Mouse (Mus musculus): ENCODE measurements around the gene 4921504E06Rik.

4921504E06Rik gene

DNA sequence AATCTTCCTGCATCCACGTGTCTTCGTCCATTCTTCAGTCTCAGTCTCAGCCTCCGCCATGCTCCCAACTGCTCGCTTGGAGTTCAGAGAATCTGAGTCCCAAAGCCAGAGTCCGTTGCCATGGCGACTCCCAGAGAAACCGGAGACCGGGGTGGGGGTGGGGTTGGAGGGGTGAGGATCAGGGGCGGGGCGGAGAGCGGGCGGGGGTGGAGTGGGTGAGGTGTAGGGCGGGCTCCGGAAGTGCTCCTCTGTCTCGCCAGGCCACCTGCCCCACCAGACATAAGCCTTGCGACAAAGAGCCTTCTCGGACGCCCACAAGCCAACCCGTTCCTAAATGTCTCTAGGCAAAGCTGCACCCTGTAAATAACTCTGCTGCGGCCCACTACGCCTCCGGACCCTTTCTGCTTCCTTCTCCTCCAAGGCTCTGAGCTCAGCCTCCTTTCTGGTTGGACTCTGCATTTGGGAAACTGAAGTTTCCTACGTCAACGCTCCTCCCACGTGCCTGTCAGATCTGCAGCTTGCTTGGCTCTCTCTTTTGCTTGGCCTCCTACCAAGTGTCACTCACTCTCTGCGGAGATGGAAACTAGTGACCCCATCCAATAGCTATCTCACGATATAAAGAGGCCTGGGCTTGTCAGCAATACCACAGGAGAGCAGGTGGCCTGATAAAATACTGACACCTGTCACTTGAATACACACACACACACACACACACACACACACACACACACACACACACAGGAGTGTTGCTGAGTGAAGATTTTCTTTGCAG is at the start of gene 4921504E06Rik:
Gene 4921504E06Rik, minus strand, starts transcription at position 94 of the 772 bp plus-strand sequence.
- peak; percentile 69 for DNase-seq (ENCODE audit: low read depth, low spot score)

DNA sequence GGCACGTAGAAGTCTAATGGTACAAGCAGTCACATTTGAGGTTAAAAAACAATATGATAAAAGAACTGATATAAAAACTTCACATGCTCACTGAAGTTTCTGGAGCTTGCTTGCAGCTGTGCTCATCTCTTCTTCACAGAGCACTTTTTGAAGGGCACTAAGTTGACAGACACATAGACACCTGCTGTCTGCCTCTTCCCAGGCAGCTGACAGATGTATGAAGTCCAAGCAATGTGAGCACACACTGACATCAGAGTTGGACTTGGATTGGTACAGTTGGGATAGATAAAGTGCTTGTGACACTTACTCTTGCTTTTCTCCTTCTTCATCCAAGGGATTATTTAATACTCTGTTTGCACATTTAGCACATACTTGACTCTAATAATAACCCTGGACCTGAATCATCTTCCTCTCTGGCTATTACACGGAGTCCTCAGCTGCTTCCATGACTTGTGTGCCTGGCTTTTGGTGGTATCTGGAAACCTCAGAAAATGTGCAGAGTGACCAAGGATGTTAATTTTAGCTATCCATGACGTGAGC is 47.7 kb upstream of the 4921504E06Rik start:
- DNase-seq (ENCODE audit: low read depth, low spot score) = no peak

DNA sequence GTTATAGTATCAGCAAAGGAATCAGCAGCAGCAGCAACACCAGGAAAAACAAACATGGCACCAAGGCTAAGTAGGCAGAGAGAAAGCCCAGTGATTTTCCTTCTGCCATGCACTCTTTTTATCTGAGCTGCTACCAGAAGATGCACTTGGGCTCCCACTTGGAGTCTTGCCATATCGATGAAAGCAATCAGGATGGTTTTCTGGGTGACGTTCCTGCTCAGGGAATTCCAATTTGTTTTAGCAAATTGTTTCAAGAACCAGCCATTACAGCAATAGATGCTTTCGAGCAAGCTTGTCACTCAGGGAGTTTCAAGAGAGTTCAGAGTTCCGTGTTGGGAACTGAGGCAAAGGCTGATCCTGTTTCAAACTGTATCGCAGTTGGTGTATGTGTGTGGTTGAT is 47.1 kb upstream of the 4921504E06Rik start:
- DNase-seq (ENCODE audit: low read depth, low spot score) = no peak

DNA sequence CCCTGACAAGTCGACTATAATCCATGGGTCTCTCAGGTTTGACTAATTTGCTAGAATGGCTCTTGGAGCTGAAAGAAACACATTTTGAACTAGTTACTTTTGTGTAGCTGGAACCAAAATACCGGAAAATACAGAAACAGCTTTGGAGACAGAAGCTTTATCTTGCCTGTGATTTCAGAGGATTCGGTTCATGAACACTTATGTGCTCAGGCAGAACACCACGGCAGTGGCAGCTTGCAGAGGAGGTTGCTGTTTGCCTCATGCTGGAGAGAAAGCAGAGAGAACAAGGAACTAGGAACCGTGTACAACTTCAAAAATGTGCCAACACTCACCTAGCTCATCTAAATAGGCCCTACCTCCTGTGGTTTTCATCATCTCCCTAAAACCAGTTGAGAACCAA is 46.1 kb upstream of the 4921504E06Rik start:
- DNase-seq (ENCODE audit: low read depth, low spot score) = no peak

DNA sequence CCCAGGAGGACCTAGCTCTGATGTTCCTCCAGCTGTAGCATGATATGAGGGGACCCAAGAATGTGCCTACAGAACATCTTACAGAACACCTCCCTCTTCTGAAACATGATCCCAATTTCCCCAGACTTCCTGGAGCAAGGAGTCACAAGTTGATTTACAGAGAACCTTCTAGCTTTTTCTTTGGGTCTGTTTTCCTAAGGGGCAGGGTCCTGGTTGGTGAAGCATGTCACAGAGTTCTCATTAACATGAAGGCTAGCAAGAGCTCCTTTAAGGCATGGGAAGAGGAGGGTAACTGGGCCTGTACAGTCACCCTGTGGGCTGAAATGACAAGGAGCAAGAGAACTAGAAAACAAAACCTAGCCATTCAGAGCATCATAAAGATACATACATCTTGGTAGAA is 43.3 kb upstream of the 4921504E06Rik start:
- DNase-seq (ENCODE audit: low read depth, low spot score) = no peak

DNA sequence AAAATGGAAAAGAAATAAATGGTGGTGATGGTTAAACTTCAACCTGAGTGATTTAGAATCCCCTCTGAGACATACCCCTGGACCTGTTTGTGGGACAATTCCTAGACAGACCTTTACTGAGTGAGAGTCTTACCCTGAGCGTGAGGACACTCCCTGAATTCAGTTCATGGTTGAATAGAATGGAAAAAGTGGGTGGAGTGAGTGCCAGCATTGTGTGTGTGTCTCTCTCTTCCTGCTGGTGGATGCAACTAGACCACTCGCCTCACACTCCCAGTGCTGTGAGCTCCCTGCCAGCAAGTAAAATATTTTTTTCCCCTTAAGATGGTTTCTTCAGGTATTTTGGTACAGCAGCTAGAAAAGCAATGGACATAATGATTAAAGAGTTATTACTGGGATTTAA is 42.7 kb upstream of the 4921504E06Rik start:
- no peak for DNase-seq (ENCODE audit: low read depth, low spot score)

DNA sequence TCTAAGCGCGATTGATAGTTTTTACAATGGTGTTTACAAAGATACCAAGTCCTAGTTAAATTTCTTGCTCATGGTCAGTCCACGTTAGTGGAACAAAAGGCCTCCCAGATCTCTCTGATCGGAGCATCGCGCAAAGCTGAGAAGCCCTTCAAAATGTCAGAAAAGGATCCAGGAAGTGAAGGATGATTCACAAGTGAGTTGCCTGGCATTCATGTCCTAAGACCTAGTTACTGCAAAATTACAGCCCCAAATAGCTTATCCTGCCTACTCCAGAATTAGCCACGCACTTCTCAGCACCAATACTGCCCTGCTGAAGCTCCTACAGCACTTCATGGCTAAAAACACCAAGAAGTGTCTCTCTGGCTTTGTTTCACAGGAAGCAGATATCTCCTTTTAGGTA is 41.1 kb upstream of the 4921504E06Rik start:
- DNase-seq (ENCODE audit: low read depth, low spot score) = no peak

DNA sequence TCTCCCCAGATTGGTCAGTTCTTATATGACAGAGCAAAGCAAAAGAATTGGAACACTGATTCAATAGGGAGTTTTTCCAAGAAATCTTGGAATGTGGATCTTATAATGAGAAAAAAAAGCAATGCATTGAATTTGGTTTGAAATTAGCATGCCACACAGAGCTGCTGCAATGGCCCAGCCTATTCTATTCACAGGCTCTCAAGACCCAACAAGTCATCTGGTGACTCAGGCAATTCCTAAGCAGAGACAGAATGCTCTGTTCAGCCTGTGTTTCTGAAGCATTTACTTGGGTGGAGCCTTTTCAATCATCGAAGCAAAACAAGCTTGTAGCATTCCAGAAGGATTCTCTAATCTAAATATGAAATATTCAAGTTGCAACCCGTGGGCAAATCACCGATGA is 26.1 kb upstream of the 4921504E06Rik start:
- no peak for DNase-seq (ENCODE audit: low read depth, low spot score)

DNA sequence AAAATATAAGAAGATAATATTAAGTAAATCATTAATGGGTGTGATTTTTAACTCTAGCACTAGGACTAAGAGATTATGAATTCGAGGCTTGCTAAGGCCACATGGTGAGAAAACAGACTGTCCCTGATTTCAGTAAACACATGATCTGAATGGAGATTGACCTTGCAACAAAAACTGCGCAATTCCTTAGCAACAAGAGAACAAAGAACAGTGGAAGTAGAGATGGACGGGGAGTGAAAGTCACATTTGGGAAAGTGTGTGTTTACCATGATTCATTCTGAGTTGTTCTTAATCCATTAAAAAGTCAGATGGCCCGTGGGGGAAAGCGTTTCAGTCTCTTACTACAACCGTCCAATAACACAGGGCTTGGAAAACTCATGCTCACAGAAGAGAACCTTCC is 25.5 kb upstream of the 4921504E06Rik start:
- no peak for DNase-seq (ENCODE audit: low read depth, low spot score)

DNA sequence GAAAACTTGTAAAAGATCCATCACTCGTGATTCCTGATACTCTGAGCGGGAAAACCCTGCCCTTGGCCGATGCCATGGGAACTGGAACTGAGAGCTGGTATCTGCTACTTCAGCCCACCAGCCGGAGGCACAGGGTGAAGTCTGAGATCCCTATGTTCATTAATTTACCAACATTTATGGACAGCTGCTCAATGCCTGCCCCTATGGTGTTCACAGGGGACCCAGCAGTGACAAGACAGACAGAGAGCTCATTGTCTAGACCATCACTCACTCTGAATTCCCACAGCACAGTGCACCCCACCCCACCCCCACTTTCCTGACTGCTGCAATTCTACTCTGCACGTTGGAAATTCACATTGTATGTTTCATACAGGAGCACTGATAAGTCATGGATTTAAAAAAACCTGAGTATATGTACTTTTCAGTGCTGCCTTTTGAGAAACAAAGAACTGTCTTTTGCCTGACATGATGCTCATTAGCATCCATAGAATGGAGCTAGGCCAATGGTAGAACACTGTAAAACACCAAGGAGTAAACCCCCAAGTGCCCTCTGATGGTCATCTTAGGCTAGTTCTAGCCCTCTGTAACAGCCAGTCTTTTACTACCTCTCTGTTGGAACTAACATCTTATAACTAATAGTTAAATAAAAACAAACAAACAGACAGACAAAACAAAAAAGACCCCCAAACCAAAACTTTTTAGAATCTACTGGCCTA is 8.6 kb upstream of the 4921504E06Rik start:
- DNase-seq (ENCODE audit: low read depth, low spot score) = no peak

DNA sequence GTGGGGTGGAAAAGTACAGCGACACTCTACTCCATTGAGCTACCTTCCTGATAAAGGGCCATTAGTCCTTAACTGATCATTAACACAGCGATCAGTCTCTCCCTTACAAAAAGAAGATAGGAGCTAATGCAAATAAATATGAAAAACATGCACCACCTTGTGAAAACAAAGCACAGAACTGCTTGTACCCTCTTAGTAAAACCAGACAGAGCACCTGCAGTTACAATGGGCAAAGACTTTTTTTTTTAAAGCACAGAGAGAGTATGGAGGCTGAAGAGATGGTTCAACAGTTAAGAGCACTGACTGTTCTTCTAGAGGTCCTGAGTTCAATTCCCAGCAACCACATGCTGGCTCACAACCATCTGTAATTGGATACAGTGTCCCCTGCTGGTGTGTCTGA is 6.9 kb upstream of the 4921504E06Rik start:
- no peak for DNase-seq (ENCODE audit: low read depth, low spot score)

DNA sequence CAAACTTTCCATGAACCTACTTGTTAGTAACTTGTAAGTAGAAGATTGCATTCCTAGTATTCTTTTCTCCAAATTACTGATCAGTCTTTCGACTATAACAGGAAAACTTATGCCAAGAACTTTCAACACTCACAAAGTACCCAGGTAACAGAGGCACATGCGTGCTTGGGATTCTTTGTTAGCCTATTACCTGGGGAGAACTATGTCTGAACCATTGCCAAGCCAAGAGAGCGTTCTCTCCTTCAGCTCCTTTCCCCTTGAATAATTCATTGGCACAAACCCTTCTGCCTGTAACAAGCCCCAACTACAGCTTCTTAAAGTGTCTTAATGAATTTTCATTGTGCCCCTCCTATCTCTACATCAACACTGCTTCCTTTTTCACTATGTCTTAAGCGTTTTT is 6.4 kb upstream of the 4921504E06Rik start:
- no peak for DNase-seq (ENCODE audit: low read depth, low spot score)

DNA sequence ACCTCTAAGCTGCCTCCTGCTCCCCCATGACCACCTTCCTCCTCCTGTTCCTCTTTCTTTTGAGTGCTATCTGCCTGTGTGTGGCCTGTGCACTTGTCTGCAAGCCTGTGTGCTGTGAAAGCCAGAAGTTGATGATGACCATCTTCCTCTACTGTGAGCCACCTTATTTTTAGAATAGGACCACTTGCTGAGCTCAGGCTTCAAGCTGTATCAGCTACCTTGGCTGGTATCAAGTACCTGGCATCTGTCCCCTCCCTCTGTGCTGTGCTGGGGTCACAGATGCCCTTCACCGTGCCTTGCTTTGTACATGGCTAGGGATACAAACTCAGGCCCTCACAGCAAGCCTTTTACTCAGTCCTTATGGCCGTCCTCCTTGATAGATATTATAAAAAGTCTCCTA is 2.3 kb downstream of the 4921504E06Rik start:
- no peak for DNase-seq (ENCODE audit: low read depth, low spot score)

DNA sequence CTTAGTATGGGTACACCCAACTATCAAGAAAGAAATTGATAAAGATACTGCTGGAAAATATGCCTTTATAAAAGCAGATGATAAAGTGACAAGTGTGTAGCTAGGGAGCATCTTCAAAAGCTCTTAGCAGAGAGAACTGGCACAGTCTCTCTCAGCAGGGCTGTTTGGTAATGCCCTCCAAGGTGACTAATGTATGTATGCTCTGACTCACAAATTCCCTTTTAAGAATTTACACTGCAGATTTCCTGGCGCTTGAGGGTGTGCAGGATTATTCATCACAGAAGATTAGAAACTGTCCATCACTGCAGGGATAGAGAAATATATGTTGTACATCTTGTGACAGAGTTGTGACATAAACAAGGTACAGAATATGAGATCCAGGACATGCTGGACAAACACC is 12.8 kb downstream of the 4921504E06Rik start:
- no peak for DNase-seq (ENCODE audit: low read depth, low spot score)

DNA sequence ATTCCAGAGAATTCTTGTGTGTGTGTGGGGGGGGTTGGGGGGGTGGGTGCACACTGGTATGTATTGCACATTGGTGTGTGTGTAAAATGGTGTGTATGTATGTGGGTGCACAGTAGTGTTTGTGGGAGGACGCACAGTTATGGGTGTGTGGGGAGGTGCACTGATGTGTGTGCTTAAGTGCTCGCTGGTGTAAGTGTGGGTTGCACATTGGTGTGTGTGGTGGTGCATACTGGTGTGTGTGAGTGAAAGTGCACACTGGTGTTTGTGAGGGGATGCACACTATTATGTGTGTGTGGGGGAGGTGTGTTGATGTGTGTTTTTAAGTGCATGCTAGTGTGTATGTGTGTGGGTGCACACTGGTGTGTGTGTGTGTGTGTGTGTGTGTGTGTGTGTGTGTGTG is 24.3 kb downstream of the 4921504E06Rik start:
- DNase-seq (ENCODE audit: low read depth, low spot score) = no peak

DNA sequence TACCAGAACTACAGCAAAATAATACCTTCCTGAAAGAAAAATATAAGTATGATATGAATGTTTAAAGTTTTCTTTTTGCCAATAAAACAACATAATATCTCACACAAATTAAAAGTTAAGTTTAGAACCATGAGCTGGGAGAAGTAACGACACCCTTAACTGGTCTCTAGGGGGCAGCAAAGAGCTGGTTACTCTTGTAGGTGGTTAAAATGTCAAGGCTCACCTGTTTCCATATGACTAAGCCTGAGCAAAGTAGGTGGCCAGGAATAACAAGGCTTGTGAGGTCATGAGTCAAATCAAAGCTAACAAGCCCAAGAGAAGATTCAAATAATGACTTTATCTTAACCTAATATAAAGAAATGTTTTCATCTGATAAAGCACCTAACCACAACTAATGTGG is 24.9 kb downstream of the 4921504E06Rik start:
- peak; percentile 90 for DNase-seq (ENCODE audit: low read depth, low spot score)

DNA sequence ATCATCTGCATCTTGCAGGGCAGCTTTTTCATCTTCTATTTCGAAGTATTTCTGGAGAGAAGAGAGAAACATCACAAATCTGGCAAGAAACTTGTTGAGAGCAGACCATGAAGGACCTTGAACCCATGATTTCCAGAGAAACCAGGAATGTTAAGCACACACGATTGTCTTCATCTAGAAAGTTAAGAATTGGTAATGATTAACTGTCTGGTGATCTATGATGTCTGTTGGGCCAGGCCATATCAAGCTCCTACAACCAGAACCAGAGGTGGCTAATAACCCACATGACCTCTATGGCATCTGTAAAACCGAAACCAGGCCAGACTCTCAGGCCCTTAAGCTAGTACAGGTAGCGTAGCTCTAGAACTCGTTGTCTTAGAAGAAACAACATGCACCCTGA is 29.6 kb downstream of the 4921504E06Rik start:
- DNase-seq (ENCODE audit: low read depth, low spot score) = no peak

DNA sequence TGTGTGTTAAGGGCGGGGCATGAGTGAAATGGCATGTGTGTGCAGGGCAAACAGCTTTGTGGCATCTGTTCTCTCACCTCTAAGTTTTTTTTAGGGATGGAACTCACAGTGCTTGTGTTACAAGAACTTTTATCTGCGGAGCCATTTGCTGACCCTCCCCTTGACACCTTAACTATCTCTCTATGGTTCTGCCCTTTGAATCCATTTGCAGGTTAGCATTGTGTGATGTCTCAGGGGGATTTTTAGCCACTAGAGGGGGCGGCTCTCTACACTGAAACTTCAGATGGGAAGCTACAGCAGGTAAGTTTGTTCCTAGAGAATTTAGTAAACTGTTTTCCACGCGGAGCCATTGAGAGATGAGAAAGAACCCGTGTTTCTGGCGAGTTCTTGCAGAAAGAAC is 32.1 kb downstream of the 4921504E06Rik start:
- DNase-seq (ENCODE audit: low read depth, low spot score) = peak; percentile 47

DNA sequence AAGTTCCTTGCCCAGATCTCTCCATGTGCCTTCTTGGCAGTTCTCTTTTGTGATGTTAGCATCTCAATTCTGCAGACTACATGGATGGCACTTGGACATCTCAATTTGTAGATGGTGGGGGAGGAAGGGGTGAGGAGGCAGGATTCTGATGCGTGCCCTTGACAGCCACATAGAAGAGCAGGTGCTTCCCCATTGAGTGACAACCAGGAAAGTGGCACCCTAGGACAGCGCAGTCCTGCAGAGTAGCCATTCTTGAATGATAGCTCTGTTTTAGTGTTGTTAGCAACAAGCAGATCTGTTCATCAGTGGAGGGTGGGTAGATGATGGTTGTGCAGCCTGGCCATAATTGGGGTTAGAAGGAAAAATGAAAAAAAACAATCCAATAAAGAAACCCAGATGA is 33.1 kb downstream of the 4921504E06Rik start:
- no peak for DNase-seq (ENCODE audit: low read depth, low spot score)

DNA sequence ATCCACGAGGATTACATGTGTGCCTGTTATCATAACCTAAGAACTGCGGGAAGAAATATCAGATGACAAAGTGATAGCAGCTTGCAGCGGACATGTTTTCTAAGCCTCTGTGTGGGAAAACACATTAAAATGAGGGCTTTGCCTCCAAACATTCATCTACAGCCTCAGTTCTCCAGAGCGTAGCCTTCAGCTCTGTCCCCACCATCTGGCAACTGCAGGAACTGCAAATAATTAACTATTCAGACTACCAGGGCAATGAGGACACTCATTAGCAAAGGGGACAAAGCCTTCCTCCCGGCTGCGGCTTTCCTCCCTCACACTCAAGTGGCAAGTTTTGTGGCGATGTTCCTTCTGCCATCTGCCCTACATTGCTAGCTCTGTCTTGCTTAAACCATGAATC is 33.9 kb downstream of the 4921504E06Rik start:
- DNase-seq (ENCODE audit: low read depth, low spot score) = peak; percentile 63

DNA sequence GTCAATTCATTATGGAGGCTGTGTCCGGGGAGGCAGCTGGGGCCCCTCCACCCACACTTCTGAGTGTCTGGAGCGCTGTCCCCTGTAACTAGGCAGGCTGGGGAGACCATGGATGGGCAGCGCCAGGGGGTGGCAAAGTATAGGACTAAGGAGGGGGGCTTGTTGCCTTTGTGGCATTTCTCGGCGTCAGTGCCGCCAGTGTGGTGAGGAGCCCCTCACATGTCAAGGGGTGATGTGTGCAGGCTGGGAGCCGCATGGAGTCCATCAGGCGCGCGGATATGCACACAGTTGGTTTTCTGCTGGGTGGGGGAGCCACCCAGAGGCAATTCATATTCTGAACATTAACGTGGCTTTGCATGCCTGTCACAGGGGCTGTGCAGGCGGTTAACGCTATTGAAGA is 35.8 kb downstream of the 4921504E06Rik start:
- DNase-seq (ENCODE audit: low read depth, low spot score) = no peak

DNA sequence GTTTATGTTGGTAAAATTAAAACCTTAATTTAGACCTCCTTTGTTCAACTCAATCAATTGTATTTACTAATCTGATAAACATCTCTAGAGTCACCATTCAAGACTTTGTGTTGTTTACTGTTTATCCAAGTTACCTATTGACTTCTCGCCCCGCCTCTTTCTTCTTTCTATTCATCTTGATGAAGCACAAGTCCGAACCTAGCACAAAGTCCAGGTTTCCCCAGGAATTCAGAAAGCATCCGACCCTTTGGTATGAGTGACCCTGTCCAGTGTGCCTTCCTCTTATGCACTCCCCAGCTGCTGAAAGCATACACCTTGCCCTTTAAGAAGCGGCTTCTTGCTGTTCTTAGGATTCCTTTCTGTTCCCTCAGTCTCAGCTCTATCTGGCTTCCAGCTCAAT is 41.3 kb downstream of the 4921504E06Rik start:
- no peak for DNase-seq (ENCODE audit: low read depth, low spot score)

DNA sequence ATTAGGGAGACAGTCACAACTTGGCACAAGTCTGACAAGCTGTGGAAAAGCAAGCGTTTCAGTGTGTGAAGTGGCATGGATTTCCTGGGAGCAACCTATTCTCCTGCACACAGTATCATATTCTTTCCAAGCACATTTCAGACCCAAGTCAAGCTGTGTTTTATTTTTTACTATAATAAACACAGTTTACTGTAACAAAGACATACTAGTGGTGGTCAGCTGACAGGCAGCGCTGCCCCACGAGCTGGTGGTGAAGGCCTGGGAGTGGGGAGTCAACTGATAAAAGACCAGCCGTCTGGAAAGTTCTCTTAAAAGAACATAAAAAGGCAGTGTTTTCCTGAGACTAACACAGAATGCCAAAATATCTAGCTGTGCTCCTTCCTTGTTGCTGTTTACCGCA is 42.7 kb downstream of the 4921504E06Rik start:
- no peak for DNase-seq (ENCODE audit: low read depth, low spot score)
